Comparison of ENCODE assay signal across 8 mouse cellular contexts in the genomic region with DNA sequence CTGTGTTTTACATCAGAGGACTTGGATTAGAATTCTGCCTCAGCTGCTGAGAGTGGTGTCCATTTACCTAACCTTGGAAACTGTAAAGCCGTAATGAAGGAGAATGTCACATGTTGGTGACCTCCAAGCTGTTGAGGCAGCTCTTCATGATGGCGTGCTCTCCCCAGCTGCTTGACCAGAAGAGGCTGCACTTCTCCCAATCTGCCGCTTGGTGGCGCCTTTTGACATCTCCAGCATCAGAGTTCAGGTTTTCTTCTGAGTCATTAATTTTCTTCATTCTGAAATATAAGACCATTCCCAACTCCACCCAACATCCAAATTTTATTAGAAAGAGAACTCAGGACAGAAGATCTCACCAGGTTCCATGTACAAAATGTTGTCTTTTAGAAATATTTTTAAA.
DNase-seq lines count a peak whose midpoint lies in the region; ATAC-seq and TF ChIP-seq lines count a peak whose summit lies in the region.
"Had no signal": no experiment of that assay in that cellular context is flagged by ENCODE, and none has a peak within 500 bp of the region (broad histone marks: within the 10 kb centered on the region; RNA-seq: fewer than 3 reads in every experiment).

No protein-coding gene starts in this region.

- CTCF ChIA-PET in Patski (lab: Charles Lee) = interaction anchor here (0.9 to 1.6 kb wide), 4 partner anchors 10 to 161 kb away, joined by 3 to 5 read pairs (median 4); no protein-coding TSS in a partner anchor

- peak; percentile 27 for DNase-seq in left cerebral cortex, postnatal 4 days
- DNase-seq in left cerebral cortex, adult 9 months (ENCODE audit: low spot score in 2 of 2) = no peak
- DNase-seq in Patski (ENCODE audit: low read depth, low spot score) = no peak
- DNase-seq in embryo, embryonic 9.5 days (ENCODE audit: extremely low spot score) = peak; percentile 34
- DNase-seq in T-cell, adult 2 months (ENCODE audit: low spot score) = no peak
- no peak for DNase-seq in right cerebral cortex, postnatal 36 days (ENCODE audit: low spot score in 2 of 2)

- intact Hi-C loops in left cerebral cortex, postnatal 4 days (cut with DNase I) = no loop called here

- in situ Hi-C loops in Patski (cut with MboI; ENCODE audit: low pct_unique_long_range_greater_than_20kb) = no loop called here

- peak; percentile 86 for TF ChIP-seq CTCF in Patski (IDR thresholded peaks at IDR 0.05)

- no peaks in the 10 kb centered on the region for H3K27me3 ChIP-seq in Patski
- H3K27me3 ChIP-seq: liver, embryonic 15.5 days had no signal

- no peak for ATAC-seq in Patski
- ATAC-seq in megakaryocyte, adult 5-6 weeks (ENCODE audit: poor library complexity, severe bottlenecking) = peak; percentile 62; the same call in 1 of the 2 replicates

- POLR2A ChIA-PET in Patski (lab: Charles Lee) = no interaction called here

Comparison
In these comparisons a context has a peak if more than half of its experiments do, and no peak if none do; other contexts are left out.
1. DNase-seq: peak in left cerebral cortex, postnatal 4 days (single experiment) and embryo, embryonic 9.5 days (single experiment); none in left cerebral cortex, adult 9 months (0 of 2), Patski (single experiment), T-cell, adult 2 months (single experiment) and right cerebral cortex, postnatal 36 days (0 of 2).